Mouse (Mus musculus) small intestine, adult 2 months (tissue): ENCODE data around the gene Hoxd8. TPM values are rescaled to one million over a fixed set of nuclear protein-coding genes. Genes with fewer than 3 reads are reported as not detected.
A peak's percentile ranks its signal among the peaks of the same experiment; 100 is the strongest.

ENCODE experiments used
- H3K27ac ChIP-seq: fragments of 200-500 bp; 2 replicates; pipeline ENCODE4 v1.5.1; 2012; ENCODE audit warnings: low read depth, low read length, control low read depth, inconsistent platforms; ENCODE audit not compliant: insufficient read depth
- H3K27me3 ChIP-seq: fragments of 200-500 bp; 2 replicates; pipeline ENCODE4 v1.6.1; 2012; ENCODE audit warnings: mild to moderate bottlenecking, moderate library complexity, low read length, inconsistent platforms; ENCODE audit not compliant: control insufficient read depth, insufficient read depth
- H3K36me3 ChIP-seq: fragments of 200-500 bp; 2 replicates; pipeline ENCODE4 v1.6.1; 2012; ENCODE audit warnings: mild to moderate bottlenecking, low read length, control low read depth, inconsistent platforms; ENCODE audit not compliant: control insufficient read depth, insufficient read depth
- H3K4me1 ChIP-seq: fragments of 200-500 bp; 2 replicates; pipeline ENCODE4 v1.6.1; 2012; ENCODE audit warnings: low read length, inconsistent platforms, mixed read lengths; ENCODE audit not compliant: control insufficient read depth, insufficient read depth, insufficient read length
- H3K4me3 ChIP-seq: fragments of 200-500 bp; 2 replicates; pipeline ENCODE4 v1.5.1; 2012; ENCODE audit warnings: low read depth, mild to moderate bottlenecking, control low read depth, inconsistent platforms, low read length, moderate library complexity
- CTCF ChIP-seq: fragments of 200-500 bp; IDR thresholded peaks from 2 replicates; pipeline ENCODE4 v1.5.1; 2012; ENCODE audit warnings: low read depth, mild to moderate bottlenecking, control low read depth, inconsistent platforms, low read length, moderate library complexity, mixed read lengths; ENCODE audit not compliant: insufficient replicate concordance, insufficient read length; ENCODE audit errors: extremely low read depth
- POLR2A ChIP-seq: fragments of 200-500 bp; IDR thresholded peaks from 2 replicates; pipeline ENCODE4 v1.6.1; 2012; ENCODE audit warnings: low read depth, mild to moderate bottlenecking, control low read depth, inconsistent platforms, low read length, moderate library complexity
- WGBS: fragments of 180-500 bp; shearing (Covaris S2); methylation state at CpG from one replicate; pipeline ENCODE4 v1.1.7; 2018; 5-methylcytosine and 5-hydroxymethylcytosine counted together
- polyA plus RNA-seq: library from polyadenylated mRNA; depleted of rRNA; stranded (reverse); fragments of >200 nt; gene quantifications from 2 replicates; pipeline ENCODE4 v1.2.3, GENCODE M21; 2012

The Hoxd8 gene
- polyA plus RNA-seq, 1 experiment = 3.1 TPM

DNA sequence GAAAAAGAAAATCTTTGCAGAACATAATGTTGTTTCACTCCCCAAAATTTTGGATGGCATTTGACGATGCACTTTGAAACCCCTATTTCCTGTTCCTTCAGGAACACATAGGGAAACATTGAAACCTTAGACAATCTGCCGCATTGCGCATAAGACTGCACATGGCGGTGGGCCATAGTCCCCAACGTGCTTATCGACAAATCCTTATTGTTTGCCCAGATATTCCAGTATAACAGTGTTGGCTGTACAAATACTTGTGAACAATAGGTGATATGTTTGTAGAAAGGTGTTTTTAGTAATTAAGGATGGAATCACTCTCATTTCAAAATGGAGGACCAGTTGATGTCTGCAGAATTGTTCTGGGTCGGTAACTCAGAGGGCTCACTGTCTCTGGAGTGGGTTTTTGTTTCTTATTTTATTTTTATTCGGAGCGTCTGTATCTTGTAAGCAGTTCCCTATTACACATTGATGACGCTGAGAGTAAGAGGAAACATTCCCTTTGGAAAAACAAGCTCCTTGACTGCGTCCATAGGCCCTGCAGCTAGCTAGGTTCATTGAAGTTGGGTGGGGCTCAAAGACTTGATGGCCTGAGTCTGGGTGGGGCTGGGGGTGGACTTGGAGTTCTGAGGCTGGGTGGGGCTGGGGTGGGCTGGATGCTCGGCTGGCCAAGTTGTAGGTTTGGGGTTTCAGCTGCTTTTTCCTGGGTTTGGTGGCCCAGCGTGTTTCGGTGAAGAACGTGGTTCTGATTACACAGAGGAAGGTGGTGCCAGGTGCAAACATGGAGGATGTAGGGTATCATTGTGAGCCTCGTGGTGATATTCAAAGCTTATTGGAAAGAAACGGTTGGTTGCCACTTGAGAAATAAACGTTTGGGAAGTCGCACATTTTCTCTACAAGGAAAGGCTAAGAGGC is 9.1 kb downstream of the Hoxd8 start:
- Histone ChIP-seq H3K36me3 (no peaks in the 10 kb centered on the region), H3K4me3 (no peak overlapping the region), H3K27ac (no peak overlapping the region), H3K4me1 (peaks cover 4% of the 10 kb centered on the region), H3K27me3 (peaks cover 49% of the 10 kb centered on the region)
- 30% methylated on average over 19 of the region's 19 CpGs for WGBS
- TF ChIP-seq CTCF (no peak), POLR2A (no peak)

DNA sequence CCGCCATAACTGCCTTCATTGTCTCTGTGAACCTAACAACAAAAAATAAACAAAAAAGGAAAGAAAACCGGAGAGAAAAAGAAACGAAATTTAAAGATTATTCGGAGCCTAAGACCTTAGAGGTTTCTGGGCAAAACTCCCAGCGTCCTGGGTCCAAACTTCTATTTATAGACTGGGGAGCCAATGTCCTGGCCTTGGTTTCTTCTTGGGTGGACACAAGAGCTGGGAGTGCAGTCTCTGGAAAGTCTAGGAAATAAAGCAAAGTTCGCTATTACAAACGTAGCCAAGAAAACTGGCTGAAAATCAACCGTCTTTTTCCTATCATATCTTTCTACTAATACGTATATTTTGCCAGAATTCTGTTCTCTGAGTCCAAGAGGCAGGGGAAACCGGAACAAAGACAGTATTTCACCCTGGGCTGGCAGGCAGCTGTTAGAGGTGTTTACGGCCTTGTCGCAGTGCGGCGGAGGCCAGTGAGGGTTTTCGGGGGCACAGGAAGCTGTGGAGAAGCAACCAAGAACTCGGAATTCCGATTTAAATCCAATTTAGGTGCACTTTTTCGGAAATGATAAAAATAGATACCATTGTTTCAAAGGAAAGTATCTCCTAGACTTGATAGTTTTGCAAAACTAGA is 9.9 kb downstream of the Hoxd8 start:
- Histone ChIP-seq H3K27me3 (peaks cover 45% of the 10 kb centered on the region), H3K27ac (no peak overlapping the region), H3K4me1 (peaks cover 4% of the 10 kb centered on the region), H3K36me3 (no peaks in the 10 kb centered on the region), H3K4me3 (no peak overlapping the region)
- WGBS = 30% methylated on average over 18 of the region's 18 CpGs
- no peak for TF ChIP-seq POLR2A
- TF ChIP-seq CTCF = no peak

DNA sequence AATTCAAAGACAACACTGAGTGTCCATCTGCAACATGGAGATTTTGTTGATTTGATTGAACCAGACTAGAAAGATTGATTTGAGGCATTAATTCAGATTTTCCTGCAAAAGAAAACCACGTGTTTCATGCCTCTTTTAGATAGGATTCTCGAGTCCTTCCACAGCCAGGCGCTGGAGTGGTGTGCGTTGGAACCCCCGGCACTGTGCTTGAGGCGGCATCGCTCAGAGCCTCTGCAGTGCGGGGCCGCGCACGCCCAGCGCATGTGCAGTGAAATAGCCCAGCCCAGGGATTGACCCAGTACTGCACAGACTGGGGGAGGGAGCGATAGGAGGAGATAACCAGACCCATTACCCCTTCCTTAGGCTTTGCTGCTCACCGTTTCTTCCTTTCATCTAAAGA is 10.5 kb downstream of the Hoxd8 start:
- H3K27ac ChIP-seq = no peak overlapping the region
- H3K36me3 ChIP-seq = no peaks in the 10 kb centered on the region
- TF ChIP-seq CTCF = no peak
- no peak for TF ChIP-seq POLR2A
- peaks cover 4% of the 10 kb centered on the region for H3K4me1 ChIP-seq
- WGBS = 7% methylated on average over 14 of the region's 14 CpGs
- peaks cover 42% of the 10 kb centered on the region for H3K27me3 ChIP-seq
- H3K4me3 ChIP-seq = no peak overlapping the region; the same call in 1 of the 2 replicates

DNA sequence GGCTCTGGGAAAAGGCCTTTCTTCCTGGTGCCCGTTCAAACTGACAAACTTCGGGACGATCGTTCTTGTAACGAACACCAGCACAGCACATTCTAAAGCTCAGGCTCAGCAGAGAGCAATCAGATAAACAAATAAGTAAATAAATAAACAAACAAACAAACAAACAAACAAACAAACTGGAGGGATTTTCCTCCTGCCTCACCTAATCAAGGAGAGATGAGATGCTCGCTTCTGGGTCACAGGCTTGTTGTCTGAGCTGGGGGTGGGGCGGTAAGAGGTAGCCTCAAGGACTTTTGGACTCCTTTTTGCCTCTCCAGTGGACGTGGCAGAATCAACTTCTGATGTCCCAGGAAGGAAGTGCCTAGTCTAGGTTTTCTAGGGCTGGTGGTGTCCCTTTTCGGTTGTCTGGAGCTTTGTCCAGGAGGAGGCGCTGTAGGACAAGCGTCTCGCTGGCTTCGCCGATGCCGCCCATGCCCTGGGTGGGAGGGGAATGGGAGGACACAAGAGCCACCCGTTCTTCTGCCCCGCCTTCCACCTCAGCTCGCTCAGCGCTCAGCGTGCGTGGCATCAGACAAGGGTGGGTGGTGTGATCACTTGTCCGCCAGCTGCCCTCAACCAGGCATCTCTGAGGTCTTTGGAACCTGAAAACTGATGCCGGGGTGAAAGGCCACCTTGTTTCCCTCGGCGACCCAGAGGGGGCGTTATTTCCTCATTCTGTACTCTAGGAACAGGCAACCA is 11.3 kb downstream of the Hoxd8 start:
- Histone ChIP-seq H3K27ac (no peak overlapping the region), H3K27me3 (peaks cover 36% of the 10 kb centered on the region), H3K4me1 (peaks cover 5% of the 10 kb centered on the region), H3K4me3 (peak overlapping the region; percentile 39), H3K36me3 (no peaks in the 10 kb centered on the region)
- no peak for TF ChIP-seq POLR2A
- TF ChIP-seq CTCF = peak; percentile 85
- 5% methylated on average over 26 of the region's 26 CpGs for WGBS

DNA sequence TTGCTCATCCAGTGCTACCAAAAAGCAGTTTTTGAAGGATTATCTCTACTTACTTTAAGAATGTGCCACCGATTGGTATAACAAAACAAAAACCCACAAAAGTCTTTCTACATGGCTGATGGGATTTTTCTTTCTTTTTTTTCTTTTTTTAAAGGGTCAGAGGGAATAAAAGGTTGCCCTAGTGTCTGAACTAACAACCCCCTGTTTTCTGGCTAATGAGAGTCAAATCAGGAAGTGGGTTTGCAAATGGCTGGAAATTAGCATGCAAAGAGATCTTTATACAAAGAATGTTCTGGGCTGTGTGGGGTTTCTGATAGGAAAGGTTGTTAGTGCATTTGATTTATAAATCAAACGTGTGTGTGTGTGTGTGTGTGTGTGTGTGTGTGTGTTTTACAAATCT is 16.0 kb downstream of the Hoxd8 start:
- H3K27me3 ChIP-seq = peaks cover 13% of the 10 kb centered on the region
- WGBS = 37% methylated on average over 2 of the region's 2 CpGs
- no peak overlapping the region for H3K27ac ChIP-seq
- TF ChIP-seq CTCF = no peak
- TF ChIP-seq POLR2A = no peak
- no peaks in the 10 kb centered on the region for H3K36me3 ChIP-seq
- H3K4me3 ChIP-seq = no peak overlapping the region
- peaks cover 10% of the 10 kb centered on the region for H3K4me1 ChIP-seq

DNA sequence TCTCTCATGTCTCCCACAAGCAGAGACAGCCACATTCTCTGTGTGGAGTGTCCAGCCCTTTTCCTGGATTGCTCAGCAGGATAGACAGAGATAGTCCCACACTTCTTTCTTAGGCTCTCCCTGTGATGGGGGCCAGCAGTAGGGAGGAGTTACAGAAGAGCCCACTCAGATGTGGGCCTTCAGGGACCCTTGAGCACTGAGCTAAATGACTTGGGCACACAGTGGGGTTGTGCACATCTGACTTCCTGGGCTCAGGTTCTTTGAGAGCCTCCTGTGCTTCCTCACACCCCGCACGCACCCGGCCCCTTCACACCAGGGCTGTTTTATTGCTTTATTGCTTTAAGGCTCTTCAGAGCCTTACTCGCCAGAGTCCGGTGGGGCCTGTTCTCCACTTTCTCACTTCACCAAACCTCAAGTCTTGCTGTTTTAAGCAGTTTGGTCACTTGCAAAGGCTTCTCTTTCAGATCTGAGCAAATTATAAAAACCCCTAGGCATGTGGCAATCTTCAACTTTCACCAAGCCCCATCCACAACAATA is 16.6 kb downstream of the Hoxd8 start:
- Histone ChIP-seq H3K36me3 (no peaks in the 10 kb centered on the region), H3K27ac (no peak overlapping the region), H3K4me3 (no peak overlapping the region), H3K27me3 (peaks cover 11% of the 10 kb centered on the region), H3K4me1 (peaks cover 8% of the 10 kb centered on the region)
- 26% methylated on average over 5 of the region's 5 CpGs for WGBS
- no peak for TF ChIP-seq POLR2A
- TF ChIP-seq CTCF = no peak
